Mouse (Mus musculus) C2C12 (cell line): ENCODE data around the gene Plce1.

Experiments used
- CTCF ChIP-seq: IDR thresholded peaks from one replicate; pipeline ENCODE4 v1.5.1; 2011; ENCODE audit not compliant: control insufficient read depth, insufficient read depth, insufficient read length
- MAX ChIP-seq: IDR thresholded peaks from one replicate; pipeline ENCODE4 v1.6.1; 2011; ENCODE audit warnings: mild to moderate bottlenecking, control low read depth
- USF1 ChIP-seq: IDR thresholded peaks from one replicate; pipeline ENCODE4 v1.6.1; 2011; ENCODE audit warnings: low read depth, mild to moderate bottlenecking, control low read depth, moderate library complexity

DNA sequence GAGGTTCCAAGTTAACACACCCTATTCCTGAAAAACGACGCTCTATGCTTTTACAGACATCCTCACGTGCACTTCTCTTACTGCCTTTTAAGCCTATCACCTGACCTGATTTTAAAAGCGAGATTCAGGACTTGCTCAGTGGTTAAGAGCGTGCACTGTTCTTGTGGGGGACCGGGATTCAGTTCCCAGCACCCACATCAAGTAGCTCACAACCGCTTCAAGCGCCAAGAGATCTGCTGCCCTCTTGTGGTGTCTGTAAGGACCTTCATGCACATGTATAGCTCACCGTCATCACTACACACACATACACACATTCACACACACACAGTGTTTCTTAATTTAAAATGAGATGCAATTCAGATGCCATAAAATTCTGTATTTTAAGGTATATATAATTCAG, 21.9 kb upstream of the Plce1 start:
- no peak for TF ChIP-seq CTCF
- TF ChIP-seq MAX = no peak
- no peak for TF ChIP-seq USF1
